Mouse (Mus musculus): ENCODE results near the gene Skiv2l.

Skiv2l gene

GRCm38 (mm10) chr17:34849722-34850516, at the start of gene Skiv2l, which contains the start of gene Nelfe:
Gene Skiv2l (minus strand): TSS chr17:34850210.
Gene Nelfe (plus strand): TSS chr17:34850391.
- peak; percentile 96 to 98 for DNase-seq (ENCODE audit: low spot score in 2 of 2)

DNA sequence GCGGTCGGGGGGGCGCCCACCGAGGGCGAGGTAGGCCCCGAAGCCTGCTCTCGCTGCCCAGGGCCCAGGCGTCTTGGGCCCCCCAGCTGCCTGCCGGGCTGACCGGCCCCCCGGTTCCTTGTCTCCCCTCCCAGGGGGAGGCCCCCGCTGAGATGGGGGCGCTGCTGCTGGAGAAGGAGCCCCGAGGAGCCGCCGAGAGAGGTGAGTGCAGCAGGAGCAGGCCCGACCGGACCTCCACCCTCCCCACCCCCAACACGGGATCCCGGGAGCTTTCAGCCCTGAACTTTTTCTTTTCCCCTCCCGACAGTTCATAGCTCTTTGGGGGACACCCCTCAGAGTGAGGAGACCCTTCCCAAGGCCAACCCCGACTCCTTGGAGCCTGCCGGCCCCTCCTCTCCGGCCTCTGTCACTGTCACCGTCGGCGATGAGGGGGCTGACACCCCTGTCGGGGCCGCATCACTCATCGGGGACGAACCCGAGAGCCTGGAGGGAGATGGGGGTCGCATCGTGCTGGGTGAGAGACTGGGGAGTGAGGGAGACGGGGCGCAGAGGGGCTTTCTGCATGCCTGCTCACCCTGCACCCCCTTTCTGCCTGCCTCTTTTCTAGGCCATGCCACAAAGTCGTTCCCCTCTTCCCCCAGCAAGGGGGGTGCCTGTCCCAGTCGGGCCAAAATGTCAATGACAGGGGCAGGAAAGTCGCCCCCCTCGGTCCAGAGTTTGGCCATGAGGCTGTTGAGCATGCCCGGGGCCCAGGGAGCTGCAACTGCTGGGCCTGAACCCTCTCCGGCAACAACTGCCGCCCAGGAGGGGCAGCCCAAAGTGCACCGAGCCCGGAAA, 49.3 kb upstream of the Skiv2l start:
- DNase-seq (ENCODE audit: low spot score in 2 of 2), result peak in 1 of 2 experiments; percentile 33

DNA sequence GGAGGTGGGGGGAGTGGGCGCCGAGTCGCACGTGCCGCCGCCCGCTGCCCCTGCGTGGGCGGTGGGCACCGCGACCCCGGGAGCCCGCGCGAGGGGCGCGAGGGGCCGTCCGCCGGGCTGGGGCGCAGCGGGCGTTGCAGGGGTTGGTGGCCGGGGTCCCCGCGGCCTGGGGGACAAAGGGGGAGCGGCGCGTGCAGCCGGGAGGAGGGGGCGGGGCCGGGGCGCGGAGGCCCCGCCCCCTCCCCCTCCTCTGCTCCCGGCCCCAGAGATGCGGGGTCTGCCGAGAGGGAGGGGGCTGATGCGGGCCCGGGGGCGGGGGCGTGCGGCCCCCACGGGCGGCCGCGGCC, 48.7 kb upstream of the Skiv2l start:
- no peak for DNase-seq (ENCODE audit: low spot score in 2 of 2)

- peak; percentile 81 for DNase-seq (ENCODE audit: low spot score in 2 of 2)
Measured at GRCm38 (mm10) chr17:34898160-34898586, 48.2 kb upstream of the Skiv2l start, which contains the start of the genes C2 and Ehmt2. Gene C2 (minus strand): TSS chr17:34898265. Gene Ehmt2 (plus strand): TSS chr17:34898469.

GRCm38 (mm10) chr17:34897373-34898159, 47.6 kb upstream of the Skiv2l start:
- DNase-seq (ENCODE audit: low spot score in 2 of 2), result peak; percentile 24 to 71

DNA sequence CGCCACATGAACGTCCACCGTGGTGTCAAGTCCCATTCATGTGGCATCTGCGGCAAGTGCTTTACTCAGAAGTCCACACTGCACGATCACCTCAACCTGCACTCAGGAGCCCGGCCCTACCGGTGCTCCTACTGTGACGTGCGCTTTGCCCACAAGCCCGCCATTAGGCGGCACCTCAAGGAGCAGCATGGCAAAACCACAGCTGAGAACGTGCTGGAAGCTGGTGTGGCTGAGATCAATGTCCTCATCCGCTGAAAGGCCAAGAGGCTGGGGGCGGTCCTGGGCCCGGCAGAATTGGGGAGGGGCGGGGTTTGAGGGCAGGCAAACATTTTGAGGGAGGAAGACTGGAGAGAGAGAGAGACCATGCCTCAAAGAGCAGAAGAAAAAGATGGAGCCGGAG, 46.4 kb upstream of the Skiv2l start:
- no peak for DNase-seq (ENCODE audit: low spot score in 2 of 2)

GRCm38 (mm10) chr17:34895724-34896123, 45.7 kb upstream of the Skiv2l start:
- DNase-seq (ENCODE audit: low spot score in 2 of 2), result no peak

DNA sequence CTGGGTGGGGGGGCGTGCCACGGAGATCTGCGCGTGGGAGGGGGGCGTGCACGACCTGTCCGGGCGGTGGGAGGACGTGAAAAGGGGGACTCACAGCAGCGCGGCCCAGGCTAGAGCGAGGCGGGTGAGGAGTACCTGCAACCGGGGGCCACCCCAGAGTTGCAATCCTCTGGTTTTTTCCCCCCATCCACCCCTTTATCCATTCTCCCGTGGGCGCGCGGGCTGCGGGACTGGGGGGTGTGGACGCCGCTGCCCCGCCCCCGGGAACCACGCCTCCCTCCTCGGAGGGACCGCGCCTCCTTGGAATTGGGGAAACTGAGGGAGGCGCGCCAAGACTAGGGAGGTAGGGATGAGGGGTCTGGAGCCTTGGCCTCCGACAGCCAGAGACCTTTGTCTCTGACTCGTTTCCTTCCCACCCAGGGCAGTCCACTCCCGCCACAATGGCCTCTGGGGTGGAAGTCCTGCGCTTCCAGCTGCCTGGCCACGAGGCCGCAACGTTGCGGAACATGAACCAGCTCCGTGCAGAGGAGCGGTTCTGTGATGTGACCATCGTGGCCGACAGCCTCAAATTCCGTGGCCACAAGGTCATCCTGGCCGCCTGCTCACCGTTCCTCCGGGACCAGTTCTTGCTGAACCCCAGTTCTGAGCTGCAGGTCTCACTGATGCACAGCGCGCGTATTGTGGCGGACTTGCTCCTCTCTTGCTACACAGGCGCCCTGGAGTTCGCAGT, 45.0 kb upstream of the Skiv2l start:
- DNase-seq (ENCODE audit: low spot score in 2 of 2), result peak; percentile 34 to 38

DNA sequence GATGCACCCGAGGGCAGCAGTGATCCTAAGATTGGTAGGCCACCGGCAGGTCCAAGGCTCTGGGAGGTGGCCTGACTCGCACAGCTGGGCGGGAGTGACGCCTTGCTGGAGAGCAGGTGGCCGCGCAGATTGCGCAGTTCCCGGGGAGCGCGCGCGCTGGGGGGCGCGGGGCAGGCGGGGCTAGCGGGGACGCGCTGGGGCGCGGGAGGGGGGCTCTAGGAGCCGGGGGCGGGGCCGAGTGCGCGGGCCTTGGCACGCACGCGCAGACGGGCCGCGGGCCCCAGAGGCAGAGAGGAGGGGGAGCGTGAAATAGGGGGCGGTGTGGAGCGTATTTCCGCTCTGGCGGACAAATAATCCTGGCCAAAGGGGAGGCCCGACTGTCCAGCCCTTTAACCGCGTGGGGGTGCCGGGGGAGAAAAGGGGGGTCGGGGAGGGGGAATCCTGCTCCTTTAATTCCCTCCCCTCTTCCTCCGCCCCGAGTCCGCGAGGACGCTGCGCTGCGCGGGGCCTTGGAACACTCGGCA, 44.1 kb upstream of the Skiv2l start:
- peak; percentile 89 to 92 for DNase-seq (ENCODE audit: low spot score in 2 of 2)

DNA sequence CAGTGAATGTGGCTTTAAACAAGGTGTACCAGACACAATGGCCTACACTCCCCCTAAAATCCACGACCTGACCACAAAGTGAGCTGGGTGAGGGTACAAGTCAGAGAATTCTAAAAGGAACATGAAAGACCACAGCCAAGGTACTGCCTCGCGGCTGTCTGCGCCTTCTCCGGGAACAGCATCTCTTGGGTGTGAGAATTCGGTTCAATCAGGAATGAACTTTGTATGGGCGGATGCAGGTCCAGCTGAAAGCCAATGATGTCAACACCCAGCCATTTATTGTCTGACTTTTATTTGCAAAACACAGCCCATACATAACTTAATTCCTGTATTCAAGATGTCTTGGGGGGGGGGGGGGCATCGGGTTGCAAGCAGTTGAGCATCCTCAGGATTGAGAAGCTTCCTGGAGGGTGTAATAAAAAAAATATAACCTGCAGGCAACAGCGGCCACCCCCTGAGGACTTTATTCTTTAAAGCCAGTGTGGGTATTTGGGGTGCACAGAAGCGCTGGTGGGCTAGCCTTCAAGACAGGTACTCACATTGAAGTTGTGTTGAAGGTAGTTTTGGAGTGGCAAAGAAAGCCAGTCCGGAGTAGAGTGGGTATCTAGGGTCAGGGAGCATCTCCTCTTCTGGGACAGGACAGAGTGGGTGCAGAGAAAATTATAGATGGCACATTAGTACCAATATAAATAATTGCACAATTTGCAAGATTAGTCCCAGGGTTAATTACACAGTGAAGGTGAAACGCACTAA, 43.2 kb upstream of the Skiv2l start:
- DNase-seq (ENCODE audit: low spot score in 2 of 2), result no peak

- DNase-seq (ENCODE audit: low spot score in 2 of 2), result no peak
Measured at GRCm38 (mm10) chr17:34891377-34891776, 41.4 kb upstream of the Skiv2l start.

- DNase-seq (ENCODE audit: low spot score in 2 of 2), result no peak
Measured at GRCm38 (mm10) chr17:34890074-34890743, 40.2 kb upstream of the Skiv2l start.

DNA sequence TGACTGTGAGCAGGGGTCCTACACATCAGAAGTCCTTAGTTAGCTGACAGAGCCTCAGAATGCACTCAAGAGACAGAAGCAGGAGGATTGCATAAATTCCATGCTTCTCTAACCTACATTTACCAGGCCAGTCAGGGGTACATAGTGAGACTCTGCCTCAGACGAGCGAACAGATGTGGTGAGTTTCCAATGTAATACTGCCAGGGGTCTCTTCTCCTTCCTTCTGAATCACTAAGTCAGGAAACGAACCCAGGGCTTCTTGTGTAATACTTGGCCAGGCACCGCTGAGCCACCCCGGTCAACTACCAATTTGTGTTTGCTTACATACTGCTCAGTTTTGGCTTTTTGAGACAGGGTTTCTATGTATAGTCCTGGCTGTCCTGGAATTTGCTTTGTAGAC, 37.9 kb upstream of the Skiv2l start:
- no peak for DNase-seq (ENCODE audit: low spot score in 2 of 2)

DNA sequence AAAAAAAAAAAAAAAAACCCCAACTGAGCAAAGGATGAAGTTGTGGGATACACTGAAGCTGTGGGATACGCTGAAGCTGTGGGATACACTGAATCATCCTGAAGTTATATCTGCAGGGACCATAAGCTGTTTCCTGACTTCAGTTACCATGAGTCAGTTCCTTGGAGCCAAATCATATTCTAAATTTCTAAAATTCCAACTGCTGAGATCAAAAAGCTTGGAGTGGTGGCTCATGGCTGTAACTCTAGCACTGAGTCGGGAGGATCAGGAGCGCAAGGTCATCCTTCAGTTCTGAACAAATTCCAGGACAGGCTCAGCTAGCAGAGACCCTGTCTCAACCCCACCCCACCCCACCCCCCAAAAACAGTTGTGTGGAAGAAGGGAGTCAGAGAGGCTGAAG, 35.6 kb upstream of the Skiv2l start:
- no peak for DNase-seq (ENCODE audit: low spot score in 2 of 2)

GRCm38 (mm10) chr17:34884704-34885103, 34.7 kb upstream of the Skiv2l start:
- no peak for DNase-seq (ENCODE audit: low spot score in 2 of 2)

GRCm38 (mm10) chr17:34883332-34883731, 33.3 kb upstream of the Skiv2l start:
- DNase-seq (ENCODE audit: low spot score in 2 of 2), result no peak

DNA sequence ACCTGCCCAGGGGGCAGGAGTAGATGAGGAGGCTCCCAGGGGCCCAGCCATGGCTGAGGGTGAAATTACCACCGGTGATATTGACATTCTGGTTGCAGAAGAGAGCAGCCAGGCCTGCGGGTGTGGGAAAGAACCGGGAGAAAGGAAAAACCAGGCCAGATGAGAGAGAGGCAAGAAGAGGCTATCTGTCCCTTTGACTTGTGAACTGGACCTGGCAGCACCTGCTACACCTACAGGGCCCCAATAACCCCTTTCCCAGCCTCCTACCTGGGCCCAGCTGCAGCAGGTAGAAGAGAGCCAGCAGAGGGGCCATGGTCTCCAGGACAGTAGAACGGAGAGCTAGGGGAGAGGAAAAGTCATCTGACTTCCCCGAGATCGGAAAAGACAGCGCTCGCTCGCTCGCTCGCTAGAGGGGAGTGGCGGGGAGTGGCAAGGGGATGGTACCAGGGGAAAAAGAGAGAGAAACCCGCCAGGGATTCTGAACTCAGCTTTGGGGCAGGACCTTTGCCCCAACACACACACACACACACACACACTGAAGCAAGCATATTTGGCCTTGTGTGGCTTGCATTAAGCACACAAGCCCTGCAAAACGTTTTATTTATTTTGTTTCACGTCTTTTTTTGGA, 31.8 kb upstream of the Skiv2l start, which contains the start of gene Gm20547:
TSS of gene Gm20547 (minus strand) at position 360 of the 628 bp plus-strand sequence.
- DNase-seq (ENCODE audit: low spot score in 2 of 2), result no peak

- DNase-seq (ENCODE audit: low spot score in 2 of 2), result no peak
Measured at GRCm38 (mm10) chr17:34881166-34881565, 31.2 kb upstream of the Skiv2l start.

DNA sequence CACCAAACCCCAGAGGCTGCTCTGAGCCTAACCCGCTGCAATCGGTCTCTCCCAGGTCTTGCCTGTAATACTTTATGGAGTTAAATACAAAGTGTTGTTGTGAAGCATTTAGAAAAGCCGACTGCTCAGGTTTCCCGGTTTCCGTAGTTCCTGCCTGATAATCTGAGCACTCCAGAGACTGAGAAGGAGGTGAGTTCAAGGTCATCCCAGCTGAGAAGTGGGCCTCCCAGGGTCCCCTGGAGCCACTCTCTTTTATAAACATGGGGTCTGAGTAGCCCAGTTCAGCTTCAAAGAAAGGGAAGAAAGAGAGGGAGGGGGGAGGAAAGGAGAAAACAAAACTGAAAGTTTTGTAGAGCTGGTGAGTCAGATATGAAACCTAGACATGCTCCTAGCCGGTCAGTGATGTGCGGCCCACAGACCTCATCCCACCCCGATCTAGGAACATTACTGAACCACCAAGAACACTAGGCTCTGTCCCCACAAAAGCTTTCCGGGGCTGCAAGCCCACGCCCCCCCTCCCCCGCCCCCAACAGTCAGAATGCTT, 29.4 kb upstream of the Skiv2l start, which contains the start of gene Zbtb12:
TSS of gene Zbtb12 (plus strand) at position 148 of the 544 bp plus-strand sequence.
- DNase-seq (ENCODE audit: low spot score in 2 of 2), result no peak

Data from frontal cortex, postnatal 36 days (tissue).